ENCODE assay signal across 9 mouse cellular contexts in the genomic region with DNA sequence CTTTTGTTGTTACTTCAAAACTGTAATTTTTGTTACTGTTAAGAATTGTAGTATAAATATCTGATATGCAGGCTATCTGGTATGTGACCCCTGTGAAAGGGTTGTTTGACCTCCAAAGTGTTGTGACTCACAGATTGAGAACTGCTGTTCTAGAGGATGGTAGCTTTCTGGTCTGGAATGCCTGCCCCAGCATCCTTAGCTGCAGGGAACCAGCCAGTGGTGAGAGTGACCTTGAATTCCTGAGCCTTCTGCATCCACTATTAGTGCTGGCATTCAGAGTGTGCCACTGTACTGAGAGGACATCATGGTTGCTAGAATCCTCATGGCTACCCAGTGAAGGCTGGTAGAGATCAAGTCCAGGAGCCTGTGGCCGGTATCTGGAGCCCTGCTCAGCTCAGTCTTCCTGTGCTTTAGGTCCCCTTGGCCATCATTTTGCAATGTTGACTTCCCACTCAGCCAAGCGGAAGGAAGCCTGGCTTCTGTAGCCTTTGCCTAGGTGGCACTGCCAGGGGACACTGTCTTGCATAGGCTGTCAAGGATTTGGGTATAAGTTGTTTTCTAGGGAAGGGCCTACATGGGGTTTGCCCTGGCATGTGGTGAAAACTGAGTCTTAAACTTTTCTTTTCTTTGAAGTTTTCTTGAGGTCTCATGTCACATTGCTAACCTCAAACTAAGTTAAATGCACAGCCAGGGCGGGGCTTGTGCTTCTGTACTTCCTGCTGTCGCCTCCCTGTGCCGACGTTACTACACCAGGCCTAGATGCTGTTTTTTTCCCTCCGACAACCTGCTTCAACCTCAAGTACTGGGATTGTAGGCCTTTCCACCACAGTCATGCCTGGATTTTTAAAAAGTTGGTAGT. TPM values are rescaled to one million over a fixed set of nuclear protein-coding genes. Genes with fewer than 3 reads are reported as not detected.
DNase-seq lines count a peak whose midpoint lies in the region; ATAC-seq and TF ChIP-seq lines count a peak whose summit lies in the region.
"Had no signal": no experiment of that assay in that cellular context is flagged by ENCODE, and none has a peak within 500 bp of the region (broad histone marks: within the 10 kb centered on the region; RNA-seq: fewer than 3 reads in every experiment).

No protein-coding gene starts in this region.

- H3K27me3 ChIP-seq in heart, embryonic 10.5 days (ENCODE audit: insufficient read depth, poor library complexity, severe bottlenecking) = no peaks in the 10 kb centered on the region
- no peaks in the 10 kb centered on the region for H3K27me3 ChIP-seq in MEL (ENCODE audit: control insufficient read depth in 1 of 2, insufficient read depth in 2 of 2, low read length in 2 of 2)
- no peaks in the 10 kb centered on the region for H3K27me3 ChIP-seq in liver, embryonic 14.5 days (ENCODE audit: control insufficient read depth, insufficient read depth, low read length)
- H3K27me3 ChIP-seq: hindbrain, embryonic 12.5 days had no signal

- H3K4me1 ChIP-seq in heart, embryonic 10.5 days = peaks cover 68% of the 10 kb centered on the region
- H3K4me1 ChIP-seq in MEL (ENCODE audit: control insufficient read depth in 1 of 2, insufficient read depth in 2 of 2, low read length in 2 of 2) = peaks cover 51 to 57% of the 10 kb centered on the region in 2 experiments
- peaks cover 12 to 30% of the 10 kb centered on the region in 2 experiments for H3K4me1 ChIP-seq in liver, embryonic 14.5 days (replicated peaks; ENCODE audit: control insufficient read depth in 2 of 2, insufficient read depth in 2 of 2, low read length in 1 of 2)

- TF ChIP-seq CTCF in MEL (IDR thresholded peaks at IDR 0.05 in 2 of 3, conservative IDR thresholded peaks at IDR 0.05 in 1 of 3; ENCODE audit: control insufficient read depth in 1 of 3, insufficient read depth in 1 of 3, low read depth in 2 of 3, low read length in 3 of 3, poor library complexity in 1 of 3, severe bottlenecking in 1 of 3) = no peak
- TF ChIP-seq CTCF in liver, embryonic 14.5 days (IDR thresholded peaks at IDR 0.05; ENCODE audit: low read depth) = no peak

- no peak for TF ChIP-seq RAD21 in MEL (IDR thresholded peaks at IDR 0.05; ENCODE audit: low read depth, low read length)

- peak overlapping the region; percentile 10 for H3K9ac ChIP-seq in MEL (ENCODE audit: control insufficient read depth, low read depth, low read length, poor library complexity, severe bottlenecking)
- no peak overlapping the region for H3K9ac ChIP-seq in liver, embryonic 14.5 days (replicated peaks)
- H3K9ac ChIP-seq: hindbrain, embryonic 12.5 days had no signal

- ATAC-seq in liver, embryonic 14.5 days (ENCODE audit: insufficient read depth) = no peak
- no peak for ATAC-seq in frontal cortex, adult (ENCODE audit: low TSS enrichment)

- peak overlapping the region; percentile 6; the same call in 1 of the 2 replicates for H3K4me2 ChIP-seq in liver, embryonic 14.5 days (ENCODE audit: low read depth)
- H3K4me2 ChIP-seq: hindbrain, embryonic 12.5 days had no signal

- no peak for DNase-seq in heart, embryonic 10.5 days (ENCODE audit: low spot score)
- DNase-seq in heart, adult 11 months = no peak
- peak; percentile 72 for DNase-seq in MEL (ENCODE audit: low read depth, low spot score)
- DNase-seq in liver, embryonic 14.5 days (ENCODE audit: low read depth in 3 of 3, low spot score in 3 of 3) = no peak
- DNase-seq in spleen, adult 18-20 months = peak; percentile 41 to 67
- DNase-seq in ovary, postnatal 36 days (ENCODE audit: low spot score) = no peak
- no peak for DNase-seq in right cerebral cortex, postnatal 14 days

- peaks cover 87% of the 10 kb centered on the region for H3K79me2 ChIP-seq in MEL (ENCODE audit: control insufficient read depth, insufficient read depth, low read length, poor library complexity)

- no peak overlapping the region for H3K4me3 ChIP-seq in heart, embryonic 10.5 days
- no peak overlapping the region for H3K4me3 ChIP-seq in MEL (ENCODE audit: control insufficient read depth in 1 of 2, insufficient read depth in 1 of 2, low read depth in 2 of 2, low read length in 2 of 2)
- H3K4me3 ChIP-seq in liver, embryonic 14.5 days (ENCODE audit: insufficient read depth in 1 of 2, low read depth in 2 of 2, low read length in 2 of 2) = no peak overlapping the region
- H3K4me3 ChIP-seq: hindbrain, embryonic 12.5 days had no signal

- no peaks in the 10 kb centered on the region for H3K9me3 ChIP-seq in heart, embryonic 10.5 days
- no peaks in the 10 kb centered on the region for H3K9me3 ChIP-seq in MEL (replicated peaks; ENCODE audit: insufficient read depth, low read length)
- no peaks in the 10 kb centered on the region for H3K9me3 ChIP-seq in liver, embryonic 14.5 days (ENCODE audit: control insufficient read depth, low read length)
- H3K9me3 ChIP-seq: hindbrain, embryonic 12.5 days had no signal

- H3K36me3 ChIP-seq in heart, embryonic 10.5 days = no peaks in the 10 kb centered on the region
- H3K36me3 ChIP-seq in MEL (ENCODE audit: control insufficient read depth in 1 of 2, insufficient read depth in 2 of 2, low read length in 2 of 2) = peaks cover 29 to 52% of the 10 kb centered on the region in 2 experiments
- no peaks in the 10 kb centered on the region; the same call in 1 of the 2 replicates for H3K36me3 ChIP-seq in liver, embryonic 14.5 days (replicated peaks; ENCODE audit: control insufficient read depth, insufficient read depth, low read depth)
- H3K36me3 ChIP-seq: hindbrain, embryonic 12.5 days had no signal

- no peak for TF ChIP-seq POLR2A in MEL (IDR thresholded peaks at IDR 0.05; ENCODE audit: control insufficient read depth in 1 of 2, insufficient read depth in 1 of 2, low read depth in 1 of 2, low read length in 2 of 2, poor library complexity in 1 of 2)

- H3K27ac ChIP-seq in heart, embryonic 10.5 days = peak overlapping the region; percentile 67; the same call in 1 of the 2 replicates
- peak overlapping the region; percentile 10 for H3K27ac ChIP-seq in MEL (ENCODE audit: control insufficient read depth, low read depth, low read length)
- no peak overlapping the region for H3K27ac ChIP-seq in liver, embryonic 14.5 days
- H3K27ac ChIP-seq: hindbrain, embryonic 12.5 days had no signal

- 77% methylated on average over 7 of the region's 7 CpGs for WGBS in heart, embryonic 10.5 days
- WGBS in liver, embryonic 14.5 days (ENCODE audit: insufficient replicate concordance) = 31% methylated on average over 7 of the region's 7 CpGs

- TF ChIP-seq EP300 in MEL (IDR thresholded peaks at IDR 0.05; ENCODE audit: low read depth in 1 of 2, low read length in 2 of 2) = 0 out of 4 replicates have a peak, but pooled peaks of 1 of the 2 experiments have one; percentile 33
- TF ChIP-seq EP300 in liver, embryonic 14.5 days (IDR thresholded peaks at IDR 0.05; ENCODE audit: low read depth) = no peak

TF ChIP-seq in MEL, 35 proteins besides CTCF, POLR2A, EP300 and RAD21:
- peak; percentile 43; the same call in 1 of the 2 replicates for TF ChIP-seq HCFC1 (IDR thresholded peaks at IDR 0.05; ENCODE audit: low read depth, low read length)
- TF ChIP-seq CHD2 (IDR thresholded peaks at IDR 0.05; ENCODE audit: low read length) = no peak
- TF ChIP-seq MXI1 (IDR thresholded peaks at IDR 0.05; ENCODE audit: low read depth, low read length) = peak; percentile 44; the same call in 1 of the 2 replicates
- TF ChIP-seq NRF1 (IDR thresholded peaks at IDR 0.05; ENCODE audit: insufficient read depth, low read depth, low read length, poor library complexity, severe bottlenecking) = no peak
- TF ChIP-seq ELF1 (IDR thresholded peaks at IDR 0.05; ENCODE audit: low read depth, low read length) = peak; percentile 61; the same call in 1 of the 2 replicates

RNA-seq across cellular contexts. Expression of a gene that starts 11.3 kb away (rescaled TPM):
- 81.6 and 92.1 TPM in 2 replicates for polyA plus RNA-seq in heart, embryonic 10.5 days (2016; fragmentation: Nextera tagmentation; extraction: Ambion mirVana)
- 110 and 117 TPM in 2 replicates for total RNA-seq in MEL (2012; rRNA removed)
- 100 to 1,000 TPM; 237 to 832 TPM for polyA plus RNA-seq in MEL (2012; ENCODE audit: insufficient read depth in 1 of 2, insufficient read length in 2 of 2, low read depth in 1 of 2, low replicate concordance in 2 of 2, missing spikeins in 1 of 2)
- polyA plus RNA-seq in liver, embryonic 14.5 days (2012; rRNA removed) = 30.7 and 31.6 TPM in 2 replicates
- polyA plus RNA-seq in liver, embryonic 14.5 days (2014; fragmentation: Nextera tagmentation; extraction: Ambion mirVana) = 36.8 and 41.8 TPM in 2 replicates

RNA-seq across cellular contexts. Expression of a gene that starts 24.4 kb away (rescaled TPM):
- polyA plus RNA-seq in heart, embryonic 10.5 days (2016; fragmentation: Nextera tagmentation; extraction: Ambion mirVana) = 38.9 and 51.3 TPM in 2 replicates
- total RNA-seq in MEL (2012; rRNA removed) = 173 and 199 TPM in 2 replicates
- polyA plus RNA-seq in MEL (2012; ENCODE audit: insufficient read depth in 1 of 2, insufficient read length in 2 of 2, low read depth in 1 of 2, low replicate concordance in 2 of 2, missing spikeins in 1 of 2) = 100 to 1,000 TPM in 1 of 2 experiments, not detected in 1; 244 TPM
- polyA plus RNA-seq in liver, embryonic 14.5 days (2012; rRNA removed) = 20.0 and 25.4 TPM in 2 replicates
- polyA plus RNA-seq in liver, embryonic 14.5 days (2014; fragmentation: Nextera tagmentation; extraction: Ambion mirVana) = 20.0 and 20.9 TPM in 2 replicates

Comparison
In these comparisons a context has a peak if more than half of its experiments do, and no peak if none do; other contexts are left out.
1. DNase-seq: peak in MEL (single experiment) and spleen, adult 18-20 months (2 of 2); none in heart, embryonic 10.5 days (single experiment), heart, adult 11 months (single experiment), liver, embryonic 14.5 days (0 of 3), ovary, postnatal 36 days (single experiment) and right cerebral cortex, postnatal 14 days (single experiment).